Mouse (Mus musculus) spleen, postnatal 14 days (tissue): Measurements from ENCODE around the gene Eloa.

Source experiments
- DNase-seq, 2 experiments: peaks; one replicate each; pipeline ENCODE4 v3.0.0; 2021 to 2022; ENCODE audit warnings: low spot score in 2 of 2

Gene Eloa

GRCm38 (mm10) chr4:135955886-135956285 lies 65.7 kb downstream of the Eloa start:
- DNase-seq, result no peak

- peak; percentile 61 to 83 for DNase-seq
Observed at GRCm38 (mm10) chr4:135954241-135954640, 67.3 kb downstream of the Eloa start.
